Mouse (Mus musculus): ENCODE data around the gene Rbms3.

The Rbms3 gene

GRCm38 (mm10) chr9:117371980-117372379 lies 257.7 kb downstream of the Rbms3 start:
- DNase-seq = no peak

- no peak for DNase-seq
Observed at GRCm38 (mm10) chr9:117370086-117370485, 259.6 kb downstream of the Rbms3 start.

GRCm38 (mm10) chr9:117368016-117368415 lies 261.7 kb downstream of the Rbms3 start:
- DNase-seq = no peak

GRCm38 (mm10) chr9:117364610-117365009 lies 265.1 kb downstream of the Rbms3 start:
- DNase-seq = no peak

GRCm38 (mm10) chr9:117361431-117361830 lies 268.3 kb downstream of the Rbms3 start:
- no peak for DNase-seq

- peak; percentile 82 to 88 for DNase-seq
Observed at GRCm38 (mm10) chr9:117356764-117357442, 272.8 kb downstream of the Rbms3 start.

- no peak for DNase-seq
Observed at GRCm38 (mm10) chr9:117355501-117355900, 274.2 kb downstream of the Rbms3 start.

- DNase-seq = no peak
Observed at GRCm38 (mm10) chr9:117342336-117342735, 287.4 kb downstream of the Rbms3 start.

- peak in 1 of 2 experiments; percentile 5 for DNase-seq
Observed at GRCm38 (mm10) chr9:117330681-117331080, 299.0 kb downstream of the Rbms3 start.

- DNase-seq = peak in 1 of 2 experiments; percentile 9
Observed at GRCm38 (mm10) chr9:117319271-117319670, 310.4 kb downstream of the Rbms3 start.

GRCm38 (mm10) chr9:117318461-117318860 lies 311.3 kb downstream of the Rbms3 start:
- no peak for DNase-seq

- DNase-seq = no peak
Observed at GRCm38 (mm10) chr9:117317251-117317650, 312.5 kb downstream of the Rbms3 start.

- DNase-seq = no peak
Observed at GRCm38 (mm10) chr9:117313642-117314041, 316.1 kb downstream of the Rbms3 start.

GRCm38 (mm10) chr9:117309809-117310208 lies 319.9 kb downstream of the Rbms3 start:
- no peak for DNase-seq

- DNase-seq = peak; percentile 30 to 33
Observed at GRCm38 (mm10) chr9:117298991-117299390, 330.7 kb downstream of the Rbms3 start.

GRCm38 (mm10) chr9:117297662-117298531 lies 331.8 kb downstream of the Rbms3 start:
- no peak for DNase-seq

- DNase-seq = no peak
Observed at GRCm38 (mm10) chr9:117291066-117291850, 338.5 kb downstream of the Rbms3 start.

- no peak for DNase-seq
Observed at GRCm38 (mm10) chr9:117274846-117275245, 354.9 kb downstream of the Rbms3 start.

- DNase-seq = no peak
Observed at GRCm38 (mm10) chr9:117259614-117260013, 370.1 kb downstream of the Rbms3 start.

- no peak for DNase-seq
Observed at GRCm38 (mm10) chr9:117253361-117253760, 376.4 kb downstream of the Rbms3 start.

- peak; percentile 32 to 40 for DNase-seq
Observed at GRCm38 (mm10) chr9:117252411-117252861, 377.3 kb downstream of the Rbms3 start.

- DNase-seq = peak; percentile 56 to 61
Observed at GRCm38 (mm10) chr9:117251521-117252368, 378.0 kb downstream of the Rbms3 start.
